Mouse (Mus musculus) lung, postnatal 10 days (tissue): Measurements from ENCODE around the gene Clcn2.
"Not testable (repeated sequence)": the region's sequence is repeated elsewhere in the genome, so short reads cannot be mapped to it uniquely, and the experiment has no call there.

Experiments used
- DNase-seq: peaks from one replicate; pipeline ENCODE4 v3.0.0; 2021

Gene Clcn2

DNA sequence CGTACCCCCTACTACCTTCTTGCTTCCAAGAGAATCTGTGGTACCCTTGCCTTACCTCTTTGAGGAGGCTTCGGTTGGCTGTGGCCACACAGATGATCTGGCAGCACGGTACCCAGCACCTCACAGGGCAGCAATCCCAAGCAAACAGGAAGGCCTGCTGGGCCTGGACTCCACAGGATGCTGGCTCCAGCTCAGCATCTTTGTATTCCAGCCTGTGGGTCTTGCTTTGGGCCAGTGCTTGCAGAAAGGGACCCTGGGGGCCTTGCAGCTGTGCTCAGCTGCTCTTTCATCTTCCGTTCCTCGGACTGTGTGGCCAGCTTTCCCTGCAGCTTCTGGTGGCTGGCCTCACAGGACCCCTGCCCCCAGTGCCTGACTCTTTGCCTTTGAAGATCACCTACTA, 17.5 kb downstream of the Clcn2 start:
- DNase-seq: no peak

DNA sequence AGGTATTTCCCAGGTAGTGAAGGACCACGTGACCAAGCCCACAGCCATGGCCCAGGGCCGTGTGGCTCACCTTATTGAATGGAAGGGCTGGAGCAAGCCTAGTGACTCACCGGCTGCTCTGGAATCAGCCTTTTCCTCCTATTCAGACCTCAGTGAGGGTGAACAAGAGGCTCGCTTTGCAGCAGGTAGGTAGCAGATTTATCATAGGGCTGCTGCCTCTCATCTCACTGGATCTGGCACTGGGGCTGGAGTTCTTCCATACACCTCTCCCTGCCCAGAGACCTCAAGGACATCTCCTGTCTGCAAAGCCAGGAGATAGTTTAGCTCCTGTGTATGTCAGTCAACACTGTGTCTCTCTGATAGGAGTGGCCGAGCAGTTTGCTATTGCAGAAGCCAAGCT, 18.3 kb downstream of the Clcn2 start:
- no peak for DNase-seq

DNA sequence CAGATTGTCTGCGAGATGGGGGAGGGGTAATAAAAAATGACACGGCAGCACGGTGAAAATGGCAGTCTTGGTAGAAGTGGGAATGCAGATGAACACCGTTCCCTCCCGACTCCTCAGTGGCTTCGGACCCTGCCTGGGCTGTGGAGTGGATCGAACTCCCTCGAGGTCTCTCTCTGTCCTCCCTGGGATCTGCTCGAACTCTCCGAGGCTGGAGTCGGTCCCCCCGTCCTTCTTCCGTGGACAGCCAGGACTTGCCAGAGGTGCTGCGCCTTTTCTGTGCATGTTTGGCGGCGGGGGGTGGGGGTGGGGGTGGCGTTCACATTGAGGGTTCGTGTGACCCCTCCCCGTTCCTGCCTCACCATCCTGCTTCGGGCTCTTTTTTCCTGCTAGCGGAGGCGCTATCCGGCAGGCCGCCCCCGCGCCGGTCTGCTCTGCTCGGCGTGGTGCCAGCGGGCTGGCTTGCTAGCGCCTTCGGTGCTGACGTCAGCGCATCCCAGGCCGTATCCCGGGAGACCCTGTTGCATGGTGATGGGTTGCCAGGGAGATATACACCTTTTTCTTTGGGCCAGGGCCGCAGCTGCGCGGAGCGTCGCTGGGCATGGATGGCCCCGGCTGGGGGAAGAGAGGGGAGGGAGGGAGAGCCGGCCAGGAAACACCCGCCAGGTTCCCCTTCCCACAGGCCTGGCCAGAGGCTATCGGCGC, 21.8 kb downstream of the Clcn2 start:
- peak; percentile 88 for DNase-seq

DNA sequence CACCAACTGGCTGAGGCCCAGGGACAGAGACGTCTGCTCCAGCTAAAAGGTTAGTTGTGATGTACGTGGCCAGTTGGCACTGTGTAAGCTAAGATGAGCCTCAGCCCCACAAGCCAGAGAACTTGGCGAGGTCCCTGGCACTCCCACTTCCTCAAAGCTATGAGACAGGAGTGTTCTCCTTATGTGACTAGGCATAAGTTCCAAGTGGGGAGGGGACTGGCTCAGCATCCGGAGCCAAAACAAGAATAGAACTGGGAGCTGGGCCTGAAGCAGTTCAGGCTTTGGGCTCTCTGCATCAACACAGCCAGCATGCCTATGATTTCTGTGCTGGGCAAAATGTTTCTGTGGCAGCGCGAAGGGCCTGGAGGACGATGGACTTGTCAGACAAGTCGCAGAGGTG, 22.8 kb downstream of the Clcn2 start:
- DNase-seq: peak; percentile 70

DNA sequence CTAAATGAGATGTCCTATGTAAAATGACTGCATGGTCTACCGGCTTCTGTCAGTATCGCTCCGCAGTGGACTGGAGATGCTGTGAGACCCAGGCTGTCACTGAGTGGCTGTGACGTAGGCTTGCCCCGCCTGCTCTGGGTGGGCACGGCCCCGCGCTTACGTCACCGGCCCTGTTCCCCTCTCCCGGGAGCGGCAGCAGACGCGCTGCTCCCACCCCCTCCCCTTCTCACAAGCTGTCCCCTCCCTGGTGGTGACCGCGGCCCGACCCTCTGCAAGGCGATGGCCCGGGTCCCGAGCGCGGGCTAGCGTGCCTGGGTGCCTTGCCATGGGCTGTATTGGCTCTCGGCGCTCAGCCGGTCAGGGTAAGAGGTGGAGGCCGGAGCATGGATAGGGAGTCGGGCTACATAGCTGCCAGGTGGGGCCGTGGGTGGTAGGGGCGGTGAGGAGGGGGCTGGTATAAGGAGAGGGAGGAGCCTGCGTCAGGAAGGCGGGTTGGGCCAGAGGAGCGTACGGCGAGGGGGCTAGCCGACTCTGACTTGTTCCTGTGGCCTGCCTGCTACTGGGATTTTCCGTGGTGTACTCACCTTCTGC, 24.3 kb downstream of the Clcn2 start, which contains the start of gene Fam131a:
Fam131a (plus strand) TSS at position 131 of the 591 bp plus-strand sequence.
- DNase-seq: peak; percentile 95

DNA sequence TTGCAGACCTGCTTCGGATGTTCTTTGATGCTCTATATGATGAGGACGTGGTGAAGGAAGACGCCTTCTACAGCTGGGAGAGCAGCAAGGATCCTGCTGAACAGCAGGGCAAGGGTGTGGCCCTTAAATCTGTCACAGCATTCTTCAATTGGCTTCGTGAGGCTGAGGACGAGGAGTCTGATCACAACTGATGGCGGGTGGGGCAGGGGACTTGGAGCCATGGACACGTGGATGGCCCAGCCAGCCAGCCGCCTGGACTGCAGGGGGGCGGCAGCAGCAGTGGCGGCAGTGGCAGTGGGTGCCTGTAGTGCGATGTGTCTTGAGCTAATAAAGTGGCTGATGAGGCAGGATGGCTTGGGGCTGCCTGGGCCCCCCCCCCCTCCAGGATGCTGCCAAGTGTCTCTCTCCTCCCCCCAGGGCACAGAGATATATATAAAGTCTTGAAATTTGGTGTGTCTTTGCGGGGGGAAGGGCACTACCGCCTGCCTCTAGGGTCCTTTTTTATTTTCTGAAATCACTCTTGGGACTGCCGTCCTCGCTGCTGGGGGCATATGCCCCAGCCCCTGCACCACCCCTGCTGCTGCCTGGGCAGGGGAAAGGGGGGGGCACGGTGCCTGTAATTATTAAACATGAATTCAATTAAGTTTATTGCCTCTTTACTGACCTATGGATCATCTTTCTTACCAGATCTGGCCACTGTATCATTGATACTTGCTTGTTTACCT, 25.1 kb downstream of the Clcn2 start:
- DNase-seq: no peak

DNA sequence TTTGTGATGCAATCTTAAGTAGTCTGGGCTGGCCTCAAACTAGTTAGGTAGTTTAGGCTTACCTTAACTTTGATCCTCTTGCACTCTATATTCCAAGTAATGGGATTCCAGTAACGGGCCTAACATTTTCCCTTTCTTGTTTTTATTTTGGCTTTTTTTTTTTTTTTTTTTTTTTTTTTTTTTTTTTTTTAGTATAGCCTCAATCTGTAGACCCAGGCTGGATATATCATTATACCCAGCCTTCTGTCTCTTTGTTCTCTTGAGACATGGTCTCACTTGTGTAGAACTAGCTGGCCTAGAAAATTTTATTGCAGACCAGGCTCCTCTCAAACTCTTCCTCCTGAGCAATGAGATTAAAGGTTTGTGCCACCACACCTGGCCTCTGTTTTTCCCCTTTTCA, 25.9 kb downstream of the Clcn2 start:
- no peak for DNase-seq

DNA sequence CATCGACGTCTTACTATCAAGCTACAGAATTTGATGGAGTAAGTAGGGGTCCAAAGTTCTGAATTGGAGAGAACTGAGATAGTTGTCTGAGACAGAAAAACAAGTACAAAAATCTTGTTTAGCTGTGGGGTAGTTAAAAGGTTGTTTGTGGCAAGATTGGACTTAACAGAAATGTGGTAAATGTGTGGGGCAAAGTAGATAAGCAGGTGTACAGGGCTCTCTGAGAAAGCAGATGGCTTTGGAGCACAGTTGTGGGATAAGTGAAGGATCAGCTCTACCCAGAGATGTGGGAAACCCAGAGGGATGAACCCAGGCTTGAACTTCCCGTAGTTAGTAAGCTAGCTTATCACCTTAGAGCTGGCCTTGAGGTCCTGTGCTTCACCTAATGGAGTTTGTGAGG, 26.8 kb downstream of the Clcn2 start:
- DNase-seq: no peak

DNA sequence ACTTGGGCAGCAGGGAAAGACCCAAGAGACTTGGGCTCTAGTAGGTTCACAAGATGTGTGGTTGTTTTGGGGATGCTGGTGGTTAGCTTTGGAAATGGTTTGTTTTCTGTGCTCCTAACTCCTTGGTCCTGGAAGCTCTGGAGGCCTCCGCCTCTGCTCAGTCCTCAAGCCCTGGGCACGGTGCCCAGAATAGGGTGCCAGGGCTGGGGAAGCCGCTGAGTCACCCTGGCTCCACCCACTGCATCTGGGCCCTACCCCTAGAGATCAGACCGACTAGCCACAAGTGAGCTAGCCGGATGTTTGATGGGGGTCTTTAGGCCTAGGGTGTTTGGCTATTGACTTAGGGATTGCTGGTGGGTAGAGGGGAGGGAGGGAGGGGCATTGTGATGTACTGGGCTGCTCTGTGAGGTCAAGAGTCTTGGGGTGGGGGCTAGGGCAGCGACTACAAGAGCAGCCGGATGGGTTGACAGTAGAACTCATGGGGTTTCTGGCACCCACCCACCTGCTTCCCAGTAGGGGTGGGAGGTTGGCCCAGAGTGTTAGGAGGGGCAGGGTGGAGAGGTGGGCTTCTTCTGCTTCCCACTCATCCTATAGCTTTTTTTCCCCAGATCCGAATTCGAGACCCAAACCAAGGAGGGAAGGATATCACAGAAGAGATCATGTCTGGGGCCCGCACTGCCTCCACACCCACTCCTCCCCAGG, 39.4 kb downstream of the Clcn2 start:
- peak; percentile 93 for DNase-seq

DNA sequence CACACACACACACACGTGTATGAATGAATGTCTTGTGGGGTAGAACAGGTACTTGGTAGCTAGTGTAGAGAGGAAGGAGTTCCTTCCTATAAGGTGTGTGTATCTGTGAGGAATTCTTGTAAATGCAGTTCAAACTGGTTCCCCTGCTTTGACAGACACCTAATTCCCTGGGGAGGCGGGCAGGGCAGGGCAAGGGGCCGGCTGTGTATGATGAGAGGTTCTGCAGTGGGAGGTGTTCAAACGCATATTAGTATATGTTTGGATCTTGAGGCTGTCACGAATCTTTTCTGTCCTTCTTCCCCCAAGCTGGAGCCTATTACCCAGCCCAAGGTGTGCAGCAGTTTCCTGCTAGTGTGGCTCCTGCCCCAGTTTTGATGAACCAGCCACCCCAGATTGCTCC, 40.2 kb downstream of the Clcn2 start:
- DNase-seq: no peak

DNA sequence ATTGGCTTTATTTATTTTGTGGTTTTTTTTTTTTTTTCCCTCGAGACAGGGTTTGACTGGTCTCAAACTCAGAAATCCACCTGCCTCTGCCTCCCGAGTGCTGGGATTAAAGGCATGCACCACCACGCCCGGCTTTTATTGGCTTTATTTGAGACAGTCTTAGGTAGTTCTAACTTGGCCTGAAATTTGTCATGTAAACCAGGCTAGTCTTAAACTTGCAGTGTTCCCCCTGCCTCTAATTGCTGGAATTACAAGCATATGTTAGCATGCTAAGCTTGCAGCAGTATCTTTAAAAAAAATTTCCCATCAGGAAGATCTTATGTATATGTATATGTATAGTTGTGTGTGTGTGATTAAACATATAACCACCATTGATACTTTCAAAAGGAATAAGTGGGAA, 40.8 kb downstream of the Clcn2 start:
- no peak for DNase-seq

DNA sequence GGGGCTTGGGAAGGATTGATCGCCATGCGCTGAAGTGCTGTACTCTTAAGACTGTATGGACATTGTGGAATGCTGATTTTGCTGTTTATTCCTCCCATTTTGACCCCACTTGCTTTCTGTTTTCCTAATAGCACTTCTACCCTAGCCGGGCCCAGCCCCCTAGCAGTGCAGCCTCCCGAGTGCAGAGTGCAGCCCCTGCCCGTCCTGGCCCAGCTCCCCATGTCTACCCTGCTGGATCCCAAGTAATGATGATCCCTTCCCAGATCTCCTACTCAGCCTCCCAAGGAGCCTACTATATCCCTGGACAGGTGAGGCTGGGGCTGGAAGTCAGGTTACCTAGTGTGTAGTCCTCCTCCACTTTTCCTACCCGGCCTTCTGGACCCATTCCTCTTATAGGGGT, 42.3 kb downstream of the Clcn2 start:
- DNase-seq: no peak

DNA sequence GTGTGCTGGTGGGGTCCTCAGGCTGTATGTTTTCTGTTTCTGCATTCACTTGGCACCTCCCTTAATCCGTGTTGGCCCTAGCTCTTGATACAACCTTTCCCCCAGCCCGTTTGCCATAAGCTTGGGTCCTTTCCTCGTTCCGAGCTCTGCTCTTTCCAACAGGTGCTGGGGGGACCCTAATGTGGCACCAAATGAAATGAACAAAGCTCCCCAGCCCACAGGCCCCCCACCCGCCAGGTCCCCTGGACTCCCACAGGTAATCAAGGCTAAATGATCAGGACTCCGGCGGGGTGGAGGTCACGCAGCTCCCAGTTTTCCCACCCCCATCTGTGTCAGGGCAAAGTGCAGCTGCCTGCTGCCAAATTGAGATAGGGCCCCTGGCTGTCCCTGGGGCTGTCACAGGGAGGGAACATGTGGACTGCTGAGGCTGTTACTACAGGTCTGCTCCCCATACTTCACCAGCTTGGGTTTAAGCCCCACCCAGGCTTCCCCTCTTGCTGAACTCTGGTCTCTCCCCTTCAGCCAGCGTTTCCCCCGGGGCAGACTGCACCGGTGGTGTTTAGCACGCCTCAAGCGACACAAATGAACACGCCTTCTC, 43.7 kb downstream of the Clcn2 start:
- peak; percentile 30 for DNase-seq

DNA sequence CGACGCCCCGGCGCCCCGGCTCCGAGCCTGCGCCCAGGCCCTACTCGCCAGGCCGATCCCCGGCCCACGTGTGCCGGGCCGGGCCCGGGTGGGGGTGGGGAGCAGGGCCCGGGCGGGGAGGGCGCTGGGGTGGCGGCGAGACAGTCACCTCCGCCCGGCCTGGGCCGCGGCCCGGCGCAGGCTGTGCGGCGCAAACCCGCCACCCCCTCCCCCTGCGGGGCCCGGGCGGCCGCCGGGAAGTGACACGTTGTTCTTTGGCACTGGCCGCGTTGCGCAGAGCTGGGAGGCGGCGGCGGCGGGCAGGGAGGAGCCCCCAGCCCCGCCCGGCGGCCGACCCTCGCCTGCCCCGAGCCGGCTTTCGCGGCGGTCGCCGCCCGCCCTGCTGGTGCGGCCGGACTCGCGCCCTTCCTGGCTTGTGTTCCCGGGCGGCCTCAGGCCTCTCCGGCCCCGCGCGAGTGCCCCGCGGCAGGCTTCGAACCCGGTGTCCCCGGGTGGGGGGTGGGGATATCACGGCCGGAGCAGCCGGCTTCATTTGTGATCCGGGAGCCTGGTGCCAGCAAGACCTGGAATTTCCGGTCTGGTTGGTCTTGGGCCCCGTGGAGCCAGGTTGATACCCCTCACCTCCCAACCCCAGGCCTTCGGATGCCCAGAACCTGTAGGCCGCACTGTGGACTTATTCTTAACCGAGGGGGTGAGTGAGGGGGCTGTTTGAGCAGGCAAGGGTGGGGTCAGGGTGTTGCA, 44.4 kb downstream of the Clcn2 start:
- DNase-seq: peak; percentile 81

DNA sequence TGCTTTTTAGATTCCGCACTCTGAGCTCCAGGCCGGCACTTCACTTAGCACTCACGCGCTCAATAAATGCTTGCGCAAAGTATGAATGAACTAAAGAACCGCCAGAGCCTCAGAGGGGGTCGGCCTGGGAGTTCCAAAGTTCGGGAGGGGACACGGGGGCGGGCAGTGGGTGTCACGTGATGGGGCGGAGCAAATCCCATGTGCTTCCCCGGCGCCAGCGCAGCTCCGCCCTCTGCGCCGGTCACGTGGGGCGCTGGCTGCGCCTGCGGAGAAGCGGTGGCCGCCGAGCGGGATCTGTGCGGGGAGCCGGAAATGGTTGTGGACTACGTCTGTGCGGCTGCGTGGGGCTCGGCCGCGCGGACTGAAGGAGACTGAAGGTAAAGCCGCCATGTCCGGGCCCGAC, 45.0 kb downstream of the Clcn2 start:
- DNase-seq: peak; percentile 98

DNA sequence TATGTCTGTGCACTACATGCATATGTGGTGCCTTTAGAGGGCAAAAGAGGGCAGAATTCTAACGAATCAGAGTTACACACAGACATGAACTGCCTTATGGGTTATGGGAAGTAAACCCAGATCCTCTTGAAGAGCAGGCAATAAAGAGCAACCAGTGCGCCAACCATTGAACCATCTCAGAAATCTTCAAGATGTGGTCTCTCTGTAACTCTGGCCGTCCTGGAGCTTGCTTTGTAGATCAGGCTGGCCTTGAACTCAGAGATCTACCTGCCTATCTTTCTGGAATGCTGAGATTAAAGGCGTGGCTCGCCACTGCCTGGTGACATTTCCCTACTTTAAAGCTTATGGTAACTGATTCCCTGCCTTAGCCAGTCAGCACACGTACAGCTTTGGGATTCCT, 45.7 kb downstream of the Clcn2 start:
- no peak for DNase-seq

DNA sequence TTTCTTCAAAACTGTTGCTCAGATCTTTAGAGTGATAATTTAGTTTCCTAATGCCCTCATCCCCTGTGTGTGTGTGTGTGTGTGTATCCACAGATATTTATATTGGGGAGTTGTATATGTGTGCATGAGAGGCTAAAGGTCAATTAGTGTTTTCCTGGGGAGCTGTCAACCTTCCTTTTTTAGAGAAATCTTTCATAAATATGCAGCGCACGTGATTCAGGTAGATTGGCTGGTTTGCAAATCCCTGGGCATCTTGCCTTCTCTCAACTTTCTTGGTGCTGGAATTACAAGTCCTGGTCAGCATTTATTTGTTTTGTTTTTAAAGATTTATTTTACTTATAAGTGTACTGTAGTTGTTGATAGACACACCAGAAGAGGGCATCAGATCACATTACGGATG, 47.3 kb downstream of the Clcn2 start:
- DNase-seq: no peak

DNA sequence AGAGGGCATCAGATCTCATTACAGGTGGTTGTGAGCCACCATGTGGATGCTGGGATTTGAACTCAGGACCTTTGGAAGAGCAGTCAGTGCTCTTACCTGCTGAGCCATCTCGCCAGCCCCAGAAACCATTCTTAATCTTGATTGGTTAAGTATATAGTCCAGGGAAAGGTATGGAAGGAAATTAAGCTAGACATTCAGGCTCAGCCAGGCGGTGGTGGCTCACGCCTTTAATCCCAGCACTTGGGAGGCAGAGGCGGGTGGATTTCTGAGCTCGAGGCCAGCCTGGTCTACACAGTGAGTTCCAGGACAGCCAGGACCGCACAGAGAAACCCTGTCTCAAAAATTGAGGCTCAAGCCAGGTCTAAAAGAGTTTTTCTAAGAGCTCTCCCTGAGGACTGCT, 49.5 kb downstream of the Clcn2 start, which contains the start of gene Eif4g1:
Eif4g1 (plus strand) TSS at position 301 of the 400 bp plus-strand sequence.
- DNase-seq: not testable (repeated sequence)

DNA sequence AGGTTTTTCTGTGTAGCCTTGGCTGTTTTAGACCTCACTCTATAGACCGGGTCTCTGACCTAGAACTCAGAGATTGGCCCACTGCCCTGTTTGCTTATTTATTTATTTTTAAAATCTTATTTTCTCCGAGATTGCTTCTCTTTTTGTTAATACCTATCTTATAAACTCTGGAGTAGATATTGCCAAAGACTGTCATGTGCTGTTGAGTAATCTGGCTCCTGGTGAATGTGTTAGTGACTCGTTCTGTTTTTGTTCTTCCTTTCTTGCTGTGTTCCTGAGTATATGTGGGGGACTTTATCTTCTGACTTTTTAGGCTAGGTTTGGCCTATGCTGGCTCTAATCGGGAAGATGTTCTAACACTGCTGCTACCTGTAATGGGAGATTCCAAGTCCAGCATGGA, 59.9 kb downstream of the Clcn2 start:
- DNase-seq: no peak

DNA sequence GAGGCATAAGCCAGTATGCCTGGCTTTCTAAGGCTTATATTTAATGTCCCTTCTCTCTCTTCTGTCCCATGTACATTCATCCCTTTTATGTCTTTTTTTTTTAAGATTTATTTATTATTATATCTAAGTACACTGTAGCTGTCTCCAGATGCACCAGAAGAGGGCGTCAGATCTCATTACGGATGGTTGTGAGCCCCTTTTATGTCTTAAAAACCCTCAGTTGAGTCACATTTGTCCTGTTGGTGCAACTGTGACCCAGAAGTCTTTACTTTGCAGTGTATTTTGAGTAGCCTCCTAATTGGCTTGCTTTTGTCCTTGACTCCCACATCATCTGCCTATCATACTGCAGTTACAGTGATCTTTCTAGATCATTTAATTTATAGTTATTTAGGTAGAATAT, 64.2 kb downstream of the Clcn2 start:
- no peak for DNase-seq
